31 mouse cellular contexts compared by ENCODE assay signal in genomic region chr15:30958513-30958912, GRCm38 (mm10).
"Had no signal": no experiment of that assay in that cellular context is flagged by ENCODE, and none has a peak within 500 bp of the region (broad histone marks: within the 10 kb centered on the region; RNA-seq: fewer than 3 reads in every experiment).

No protein-coding gene starts in this region.

- H3K4me3 ChIP-seq: left cerebral cortex, adult 2 months; limb, embryonic 10.5 days; limb, embryonic 12.5 days; limb, embryonic 13.5 days; limb, embryonic 15.5 days; liver, embryonic 12.5 days; liver, embryonic 13.5 days; liver, embryonic 15.5 days; lung, embryonic 15.5 days; megakaryocyte, embryonic 14.5 days; midbrain, embryonic 10.5 days; midbrain, embryonic 12.5 days; midbrain, embryonic 13.5 days; midbrain, embryonic 15.5 days; myocyte had no signal

- H3K27ac ChIP-seq: left cerebral cortex, adult 2 months; limb, embryonic 10.5 days; limb, embryonic 12.5 days; limb, embryonic 13.5 days; limb, embryonic 15.5 days; liver, embryonic 12.5 days; liver, embryonic 13.5 days; liver, embryonic 14.5 days; liver, embryonic 15.5 days; lung, embryonic 15.5 days; macrophage; midbrain, embryonic 10.5 days; midbrain, embryonic 12.5 days; midbrain, embryonic 13.5 days; midbrain, embryonic 15.5 days had no signal

- H3K9ac ChIP-seq: limb, embryonic 12.5 days; limb, embryonic 13.5 days; limb, embryonic 15.5 days; liver, embryonic 12.5 days; liver, embryonic 13.5 days; liver, embryonic 14.5 days; liver, embryonic 15.5 days; liver, postnatal 0 days; lung, embryonic 14.5 days; lung, embryonic 15.5 days; midbrain, embryonic 12.5 days; midbrain, embryonic 13.5 days; midbrain, embryonic 15.5 days had no signal

- H3K4me1 ChIP-seq: limb, embryonic 10.5 days; limb, embryonic 12.5 days; limb, embryonic 13.5 days; limb, embryonic 15.5 days; liver, embryonic 12.5 days; liver, embryonic 13.5 days; liver, embryonic 15.5 days; lung, embryonic 15.5 days; midbrain, embryonic 10.5 days; midbrain, embryonic 12.5 days; midbrain, embryonic 13.5 days; midbrain, embryonic 15.5 days had no signal

- H3K4me2 ChIP-seq: limb, embryonic 12.5 days; limb, embryonic 13.5 days; limb, embryonic 15.5 days; liver, embryonic 11.5 days; liver, embryonic 12.5 days; liver, embryonic 13.5 days; liver, embryonic 15.5 days; lung, embryonic 14.5 days; lung, embryonic 15.5 days; midbrain, embryonic 12.5 days; midbrain, embryonic 13.5 days; midbrain, embryonic 15.5 days had no signal

- H3K36me3 ChIP-seq: limb, embryonic 10.5 days; limb, embryonic 12.5 days; limb, embryonic 13.5 days; limb, embryonic 15.5 days; liver, embryonic 12.5 days; liver, embryonic 13.5 days; liver, embryonic 15.5 days; lung, embryonic 15.5 days; midbrain, embryonic 10.5 days; midbrain, embryonic 12.5 days; midbrain, embryonic 13.5 days; midbrain, embryonic 15.5 days had no signal

- DNase-seq: left cerebral cortex, postnatal 4 days; liver; liver, embryonic 13.5 days; liver, postnatal 0 days; lung, adult 18-20 months; lung, adult 2 months; lung, embryonic 14.5 days; lung, postnatal 10 days; lung, postnatal 14 days; lung, postnatal 36 days; lung, postnatal 4 days; midbrain, embryonic 14.5 days had no signal

- ATAC-seq: liver, embryonic 12.5 days; liver, postnatal 0 days; lung, postnatal 0 days; midbrain, embryonic 13.5 days; midbrain, embryonic 15.5 days; midbrain, embryonic 16.5 days had no signal

- H3K9me3 ChIP-seq: limb, embryonic 10.5 days; limb, embryonic 12.5 days; limb, embryonic 13.5 days; limb, embryonic 15.5 days; liver, embryonic 12.5 days; liver, embryonic 13.5 days; liver, embryonic 15.5 days; lung, embryonic 15.5 days; megakaryocyte, embryonic 14.5 days; midbrain, embryonic 10.5 days; midbrain, embryonic 12.5 days; midbrain, embryonic 13.5 days; midbrain, embryonic 15.5 days had no signal

- H3K27me3 ChIP-seq: limb, embryonic 12.5 days; limb, embryonic 13.5 days; limb, embryonic 15.5 days; liver, embryonic 12.5 days; liver, embryonic 13.5 days; liver, embryonic 15.5 days; lung, embryonic 15.5 days; megakaryocyte, embryonic 14.5 days; midbrain, embryonic 12.5 days; midbrain, embryonic 13.5 days; midbrain, embryonic 15.5 days had no signal
